Mouse (Mus musculus) hindbrain, embryonic 15.5 days (tissue): Measurements from ENCODE around the gene Pnpla6. TPM values are rescaled to one million over a fixed set of nuclear protein-coding genes. Genes with fewer than 3 reads are reported as not detected.

Experiments used
- ATAC-seq: fragments of 200-750 bp; cut with Nextera tagmentation; 2 replicates; pipeline ENCODE4 v1.8.0; 2017; ENCODE audit warnings: low read depth, moderate number of reproducible peaks, moderate TSS enrichment; ENCODE audit not compliant: low FRiP score
- H3K27ac ChIP-seq: fragments of 300-500 bp; sonication (generic); replicated peaks from 2 replicates; pipeline ENCODE4 v1.5.1; 2015; ENCODE audit warnings: mild to moderate bottlenecking, inconsistent platforms
- H3K27me3 ChIP-seq: fragments of 300-500 bp; sonication (generic); 2 replicates; pipeline ENCODE4 v1.6.1; 2015; ENCODE audit warnings: control low read depth, inconsistent platforms
- H3K36me3 ChIP-seq: fragments of 300-500 bp; sonication (generic); 2 replicates; pipeline ENCODE4 v1.6.1; 2015; ENCODE audit warnings: control low read depth, inconsistent platforms
- H3K4me1 ChIP-seq: fragments of 300-500 bp; sonication (generic); replicated peaks from 2 replicates; pipeline ENCODE4 v1.6.1; 2015; ENCODE audit warnings: control low read depth, inconsistent platforms
- H3K4me2 ChIP-seq: fragments of 300-500 bp; sonication (generic); 2 replicates; pipeline ENCODE4 v1.6.1; 2015; ENCODE audit warnings: moderate library complexity, mild to moderate bottlenecking, inconsistent platforms
- H3K4me3 ChIP-seq: fragments of 300-500 bp; sonication (generic); 2 replicates; pipeline ENCODE4 v1.5.1; 2015; ENCODE audit warnings: mild to moderate bottlenecking, inconsistent platforms
- H3K9ac ChIP-seq: fragments of 300-500 bp; sonication (generic); 2 replicates; pipeline ENCODE4 v1.6.1; 2015; ENCODE audit warnings: inconsistent platforms
- H3K9me3 ChIP-seq: fragments of 300-500 bp; sonication (generic); 2 replicates; pipeline ENCODE4 v1.6.1; 2016; ENCODE audit warnings: control low read depth, inconsistent platforms
- WGBS: fragments of 180-500 bp; shearing (Covaris S2); methylation state at CpG from one replicate; pipeline ENCODE4 v1.1.7; 2015; 5-methylcytosine and 5-hydroxymethylcytosine counted together
- polyA plus RNA-seq: library from polyadenylated mRNA; unstranded; fragments of >200 nt; fragmentation: Nextera tagmentation; extraction: Ambion mirVana; gene quantifications from 2 replicates; pipeline ENCODE4 v1.2.1, GENCODE M21; 2015

Pnpla6 gene
- polyA plus RNA-seq = 45.2 and 47.6 TPM in 2 replicates

DNA sequence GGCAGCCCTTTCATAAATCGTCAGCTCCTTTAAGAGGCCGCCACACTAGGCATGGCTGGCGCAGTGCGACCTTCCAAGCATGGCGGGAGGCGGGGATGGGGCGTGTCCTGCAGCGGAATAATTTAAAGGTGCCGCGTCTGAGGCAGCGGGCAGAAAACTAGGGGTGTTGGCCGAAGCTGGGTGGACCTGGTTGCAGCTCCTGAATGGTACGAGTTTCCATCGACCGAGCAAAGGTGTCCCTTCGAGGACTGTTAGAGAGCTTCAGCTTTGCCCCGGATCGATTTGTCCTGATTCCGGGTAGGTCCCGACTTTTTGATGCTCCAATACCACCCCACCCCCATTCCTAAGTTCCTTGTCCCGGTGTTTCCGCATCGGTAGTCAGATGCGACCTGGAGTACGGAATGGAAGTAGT lies at the start of gene Pnpla6:
TSS of gene Pnpla6 (plus strand) at position 125 of the 412 bp plus-strand sequence.
- peak; percentile 72 for ATAC-seq
- WGBS = under 1% methylated on average over 25 of the region's 25 CpGs
- H3K4me1 ChIP-seq = peaks cover 21% of the 10 kb centered on the region
- H3K27ac ChIP-seq = peak within 1 kb of the TSS; percentile 82
- peak within 1 kb of the TSS; percentile 91 for H3K4me2 ChIP-seq
- peak within 1 kb of the TSS; percentile 75 for H3K9ac ChIP-seq
- H3K4me3 ChIP-seq = peak within 1 kb of the TSS; percentile 57
- no peaks in the 10 kb centered on the region for H3K27me3 ChIP-seq
- H3K36me3 ChIP-seq = peaks cover 29% of the 10 kb centered on the region
- H3K9me3 ChIP-seq = no peaks in the 10 kb centered on the region

DNA sequence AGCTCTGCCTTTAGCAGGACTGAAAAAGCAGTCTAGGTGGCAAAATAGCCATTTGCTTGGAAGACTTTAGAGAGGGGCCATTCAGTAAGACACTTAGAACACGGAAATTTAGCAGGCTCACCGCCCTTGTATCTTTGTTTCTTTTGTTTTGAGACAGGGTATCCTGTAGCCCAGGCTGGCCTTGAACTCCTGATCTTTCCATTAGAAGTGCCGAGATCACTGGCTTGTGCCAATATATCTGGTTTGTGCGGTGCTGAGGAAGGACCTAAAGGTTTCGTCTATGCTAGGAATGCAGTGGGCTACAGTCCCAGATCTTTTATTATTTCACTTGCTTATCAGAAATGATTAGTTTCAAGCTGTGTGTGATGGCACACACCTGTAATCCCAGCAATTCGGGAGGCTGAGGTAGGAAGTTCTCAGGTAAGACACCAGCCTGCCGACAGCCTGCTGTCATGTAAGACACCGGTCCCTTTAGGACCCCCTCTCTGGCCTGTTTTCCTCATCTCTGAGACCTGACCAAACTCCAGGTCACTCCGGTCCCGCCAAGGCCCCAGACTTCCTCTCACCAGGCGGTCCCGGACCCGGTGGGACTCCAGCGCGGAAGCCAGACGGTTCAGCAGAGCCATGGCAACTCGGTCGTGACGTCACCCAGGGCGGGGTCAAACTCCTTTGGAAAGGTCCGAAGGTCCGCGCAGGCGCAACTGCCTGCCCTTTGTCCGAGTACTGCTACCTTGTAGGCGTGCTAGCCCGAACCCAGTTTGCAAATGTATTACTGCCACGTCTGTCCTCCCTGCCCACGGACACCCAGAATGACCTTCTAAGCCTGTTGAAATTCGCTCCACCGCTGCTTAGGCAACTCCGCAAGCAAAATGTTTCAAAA lies 47.9 kb upstream of the Pnpla6 start, which contains the start of gene Pex11g:
TSS of gene Pex11g (minus strand) at position 675 of the 880 bp plus-strand sequence.
- Histone ChIP-seq H3K27me3 (no peaks in the 10 kb centered on the region), H3K4me3 (peak within 1 kb of the TSS; percentile 43), H3K4me2 (peak within 1 kb of the TSS; percentile 62), H3K27ac (peak within 1 kb of the TSS; percentile 72), H3K36me3 (no peaks in the 10 kb centered on the region), H3K9me3 (no peaks in the 10 kb centered on the region), H3K4me1 (peaks cover 5% of the 10 kb centered on the region), H3K9ac (peak within 1 kb of the TSS; percentile 36)
- ATAC-seq = peak; percentile 95
- 7% methylated on average over 32 of the region's 32 CpGs for WGBS

DNA sequence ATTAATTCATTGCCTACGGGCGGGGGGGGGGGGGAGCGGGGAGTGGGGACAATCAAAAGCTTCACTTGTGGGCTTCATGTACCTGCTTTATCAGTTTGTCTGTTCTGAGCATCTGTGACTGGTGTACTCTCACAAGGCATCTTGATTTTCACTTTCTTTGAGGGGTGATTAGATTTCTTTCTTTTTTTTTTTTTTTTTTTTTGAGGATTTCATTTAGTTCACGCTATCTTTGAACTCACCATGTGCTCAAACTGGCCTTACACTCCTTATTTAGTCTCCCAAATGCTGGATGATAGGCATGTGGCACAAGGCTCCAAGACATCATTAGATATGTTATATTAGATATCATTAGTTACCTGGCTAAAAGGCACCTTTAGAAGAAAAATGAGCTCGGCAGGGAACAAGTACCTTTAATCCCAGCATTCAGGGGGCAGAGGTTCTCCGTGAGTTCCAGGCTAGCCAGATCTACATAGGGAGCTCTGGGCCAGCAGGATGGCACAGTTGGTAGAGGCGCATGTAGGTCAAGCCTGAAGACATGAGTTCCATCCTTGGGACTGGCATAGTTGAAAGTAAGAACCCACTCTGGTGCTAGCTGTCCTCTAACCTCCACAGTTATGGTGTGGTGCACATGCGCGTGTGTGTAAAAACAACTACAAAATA lies 47.2 kb upstream of the Pnpla6 start:
- peak overlapping the region; percentile 62 for H3K4me2 ChIP-seq
- H3K9me3 ChIP-seq = no peaks in the 10 kb centered on the region
- peaks cover 5% of the 10 kb centered on the region for H3K4me1 ChIP-seq
- ATAC-seq = peak; percentile 24; the same call in 1 of the 2 replicates
- 49% methylated on average over 9 of the region's 9 CpGs for WGBS
- no peaks in the 10 kb centered on the region for H3K36me3 ChIP-seq
- no peaks in the 10 kb centered on the region for H3K27me3 ChIP-seq
- peak overlapping the region; percentile 36 for H3K9ac ChIP-seq
- H3K27ac ChIP-seq = peak overlapping the region; percentile 72
- peak overlapping the region; percentile 43 for H3K4me3 ChIP-seq

DNA sequence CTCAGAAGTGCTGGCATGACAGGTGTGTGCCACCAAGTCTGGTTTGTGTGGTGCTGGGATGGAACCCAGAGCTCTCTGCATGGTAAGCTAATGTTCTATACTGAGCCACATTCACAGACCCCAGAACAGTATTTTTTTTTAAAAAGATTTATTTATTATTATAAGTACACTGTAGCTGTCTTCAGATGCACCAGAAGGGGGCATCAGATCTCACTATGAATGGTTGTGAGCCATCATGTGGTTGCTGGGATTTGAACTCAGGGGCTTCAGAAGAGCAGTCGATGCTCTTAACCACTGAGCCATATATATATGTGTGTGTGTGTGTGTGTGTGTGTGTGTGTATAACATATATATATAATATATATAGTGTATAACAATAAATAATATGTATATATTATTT lies 46.3 kb upstream of the Pnpla6 start:
- no peak overlapping the region for H3K27ac ChIP-seq
- H3K9ac ChIP-seq = no peak overlapping the region
- WGBS = 88% methylated on average over 1 of the region's 1 CpGs
- H3K4me3 ChIP-seq = no peak overlapping the region
- no peaks in the 10 kb centered on the region for H3K27me3 ChIP-seq
- no peak for ATAC-seq
- no peak overlapping the region for H3K4me2 ChIP-seq
- no peaks in the 10 kb centered on the region for H3K9me3 ChIP-seq
- peaks cover 5% of the 10 kb centered on the region for H3K4me1 ChIP-seq
- H3K36me3 ChIP-seq = no peaks in the 10 kb centered on the region

DNA sequence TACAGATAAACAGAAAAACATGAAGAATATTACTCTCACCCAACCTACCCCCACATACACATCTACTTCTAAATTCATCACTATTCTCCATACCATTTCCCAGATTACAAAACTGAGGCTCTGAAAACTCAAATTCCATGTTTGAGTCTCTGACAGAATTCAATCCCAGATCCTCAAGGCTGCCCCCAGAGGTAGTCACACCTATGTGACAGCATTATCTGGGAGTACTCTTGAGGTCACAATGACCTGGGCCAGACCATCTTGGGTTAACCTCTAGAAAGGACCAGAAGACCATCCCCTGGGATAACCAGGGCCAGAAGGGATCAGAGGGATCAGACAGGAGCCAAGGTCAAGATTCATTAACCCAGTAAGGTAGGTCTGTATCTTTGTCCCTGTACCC lies 44.6 kb upstream of the Pnpla6 start, which contains the start of gene Tex45:
TSS of gene Tex45 (plus strand) at position 301 of the 400 bp plus-strand sequence.
- no peak within 1 kb of the TSS for H3K4me2 ChIP-seq
- no peak within 1 kb of the TSS for H3K9ac ChIP-seq
- H3K9me3 ChIP-seq = no peaks in the 10 kb centered on the region
- H3K27ac ChIP-seq = no peak within 1 kb of the TSS
- peaks cover 5% of the 10 kb centered on the region for H3K4me1 ChIP-seq
- no peaks in the 10 kb centered on the region for H3K27me3 ChIP-seq
- no peak within 1 kb of the TSS for H3K4me3 ChIP-seq
- no peak for ATAC-seq
- no peaks in the 10 kb centered on the region for H3K36me3 ChIP-seq

DNA sequence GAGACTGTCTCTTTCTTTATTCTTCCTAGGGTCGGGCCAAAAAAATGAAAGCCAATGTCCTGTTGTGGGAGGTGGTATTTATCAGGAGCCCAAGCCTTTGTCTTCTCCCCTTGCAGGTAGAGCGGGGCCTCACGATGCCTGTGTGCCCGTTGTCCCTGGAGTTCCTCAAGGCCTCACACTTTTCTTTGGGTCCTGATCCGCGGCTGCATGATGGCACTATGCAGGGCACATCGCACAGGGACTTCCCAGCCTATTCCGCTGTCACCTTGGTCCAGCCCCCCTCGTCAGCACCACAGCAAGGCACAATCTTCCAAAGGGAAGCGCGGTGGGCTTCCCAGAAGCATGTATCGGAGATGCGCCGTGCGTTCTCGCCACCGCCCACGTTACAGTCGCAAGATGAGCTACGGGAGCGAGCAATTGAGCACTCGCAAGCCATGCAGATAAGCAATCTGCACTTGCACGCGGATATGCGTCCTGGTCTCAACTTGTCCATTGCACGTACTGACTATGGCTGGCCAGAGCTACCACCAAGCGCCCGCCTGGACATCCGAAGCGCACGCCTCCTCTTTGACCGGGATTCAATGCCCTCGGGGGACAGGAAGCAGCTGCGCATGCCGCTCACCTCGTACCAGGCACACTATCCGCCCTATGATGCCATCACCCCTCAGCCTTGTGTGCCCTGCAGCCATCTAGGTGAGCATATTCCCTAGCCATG lies 39.3 kb upstream of the Pnpla6 start:
- Histone ChIP-seq H3K4me1 (no peaks in the 10 kb centered on the region), H3K9me3 (no peaks in the 10 kb centered on the region), H3K36me3 (no peaks in the 10 kb centered on the region), H3K4me2 (peak overlapping the region; percentile 53), H3K27me3 (no peaks in the 10 kb centered on the region), H3K27ac (no peak overlapping the region), H3K9ac (peak overlapping the region; percentile 15), H3K4me3 (peak overlapping the region; percentile 28)
- 33% methylated on average over 37 of the region's 37 CpGs for WGBS
- ATAC-seq = peak; percentile 46

DNA sequence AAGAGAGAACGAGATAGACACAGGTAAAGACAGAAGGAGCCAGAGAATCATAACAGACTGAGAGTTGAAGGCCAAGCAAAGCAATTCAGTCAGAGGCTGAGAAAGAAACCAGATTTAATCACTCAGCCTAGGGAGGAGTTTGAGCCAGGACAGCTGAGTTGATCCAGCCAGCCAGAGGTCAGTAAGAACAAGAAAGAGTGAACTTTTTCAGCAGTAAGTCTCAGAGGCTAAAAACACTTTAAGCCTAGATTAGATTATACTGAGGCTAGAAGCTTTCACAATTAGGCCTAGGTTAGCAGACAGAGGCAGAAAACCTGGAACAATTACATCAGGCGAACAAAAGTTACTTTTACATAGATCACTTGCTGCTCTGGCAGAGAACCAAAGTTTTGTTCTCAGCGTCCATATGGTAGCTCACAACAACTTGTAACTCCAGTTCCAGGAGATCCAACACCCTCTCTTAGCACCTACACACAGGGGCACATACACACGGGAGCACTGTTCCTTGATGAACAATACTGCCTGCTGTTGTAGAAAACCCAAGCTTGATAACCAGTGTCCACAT lies 34.9 kb upstream of the Pnpla6 start:
- Histone ChIP-seq H3K4me3 (no peak overlapping the region), H3K4me2 (no peak overlapping the region), H3K4me1 (no peaks in the 10 kb centered on the region), H3K9me3 (no peaks in the 10 kb centered on the region), H3K9ac (no peak overlapping the region), H3K27ac (no peak overlapping the region), H3K36me3 (no peaks in the 10 kb centered on the region), H3K27me3 (no peaks in the 10 kb centered on the region)
- WGBS = 89% methylated on average over 4 of the region's 4 CpGs
- no peak for ATAC-seq

DNA sequence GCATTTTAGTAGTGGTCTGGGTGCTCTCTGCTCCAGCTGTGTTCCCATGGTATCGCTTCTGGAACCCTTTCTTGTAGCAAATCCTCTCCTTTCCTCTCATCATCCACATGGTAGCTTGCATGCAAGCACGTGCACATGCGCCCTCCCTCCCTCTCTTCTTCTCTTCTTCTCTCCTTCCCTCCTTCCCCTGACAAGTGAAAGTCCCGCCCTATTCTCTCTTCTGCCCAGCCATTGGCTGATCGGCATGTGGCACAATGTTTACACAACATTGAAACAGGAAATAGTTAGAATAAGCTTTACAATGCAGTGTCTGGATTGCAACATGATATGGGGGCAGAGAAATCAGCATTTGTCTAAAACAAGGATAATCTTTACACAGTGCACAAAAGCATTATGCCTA lies 33.6 kb upstream of the Pnpla6 start:
- WGBS = 67% methylated on average over 5 of the region's 5 CpGs
- Histone ChIP-seq H3K9ac (no peak overlapping the region), H3K27me3 (no peaks in the 10 kb centered on the region), H3K36me3 (no peaks in the 10 kb centered on the region), H3K4me2 (no peak overlapping the region), H3K4me3 (no peak overlapping the region), H3K4me1 (no peaks in the 10 kb centered on the region), H3K9me3 (no peaks in the 10 kb centered on the region), H3K27ac (no peak overlapping the region)
- no peak for ATAC-seq

DNA sequence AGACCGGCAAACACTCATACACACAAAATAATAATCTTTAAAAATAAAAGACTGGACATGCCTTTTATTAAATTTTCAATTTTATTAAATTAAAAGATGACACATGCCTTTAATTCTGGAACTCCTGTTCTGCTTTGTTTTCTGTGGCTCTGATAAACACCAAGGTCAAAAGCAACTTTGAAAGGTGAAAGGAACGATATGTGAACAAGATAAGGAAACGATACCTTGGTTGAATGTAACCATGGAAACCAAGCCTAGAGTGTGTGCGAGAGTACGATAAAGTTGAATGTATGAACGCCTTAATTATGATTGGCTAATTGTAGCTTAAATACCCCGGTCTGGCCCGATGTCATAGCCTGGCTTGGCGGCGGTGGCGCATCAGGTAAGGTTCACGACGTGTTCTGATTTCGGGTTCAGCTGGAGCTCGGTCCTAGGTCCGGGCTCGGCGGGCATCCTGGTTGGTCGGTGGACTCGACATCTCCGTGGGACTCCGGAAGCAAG lies 32.9 kb upstream of the Pnpla6 start:
- no peak overlapping the region for H3K9ac ChIP-seq
- no peak for ATAC-seq
- H3K27me3 ChIP-seq = no peaks in the 10 kb centered on the region
- H3K4me1 ChIP-seq = no peaks in the 10 kb centered on the region
- H3K9me3 ChIP-seq = no peaks in the 10 kb centered on the region
- H3K4me3 ChIP-seq = no peak overlapping the region
- WGBS = 89% methylated on average over 22 of the region's 22 CpGs
- H3K36me3 ChIP-seq = no peaks in the 10 kb centered on the region
- no peak overlapping the region for H3K4me2 ChIP-seq
- H3K27ac ChIP-seq = no peak overlapping the region

DNA sequence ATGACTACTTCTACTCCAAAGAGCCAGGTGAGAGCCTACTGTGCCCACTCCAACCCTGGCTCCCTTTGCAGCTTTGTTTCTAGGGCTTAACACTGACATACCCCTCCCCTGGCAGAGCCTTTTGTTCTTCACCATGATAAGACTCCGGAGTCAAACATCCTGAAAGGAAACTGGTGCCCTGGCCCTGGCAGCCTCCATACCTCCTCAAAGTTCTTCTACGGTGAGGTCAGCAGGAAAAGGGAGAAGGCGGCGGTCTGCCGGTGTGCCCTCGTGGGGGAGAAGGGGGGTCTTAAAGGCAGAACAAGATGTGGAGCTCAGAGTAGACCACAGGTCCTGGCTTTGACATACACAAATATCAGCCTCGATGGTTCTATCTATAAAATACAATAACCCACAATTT lies 31.6 kb upstream of the Pnpla6 start:
- 83% methylated on average over 7 of the region's 7 CpGs for WGBS
- H3K27ac ChIP-seq = no peak overlapping the region
- no peak overlapping the region for H3K9ac ChIP-seq
- no peak for ATAC-seq
- H3K9me3 ChIP-seq = no peaks in the 10 kb centered on the region
- no peak overlapping the region for H3K4me3 ChIP-seq
- no peak overlapping the region for H3K4me2 ChIP-seq
- H3K4me1 ChIP-seq = no peaks in the 10 kb centered on the region
- no peaks in the 10 kb centered on the region for H3K36me3 ChIP-seq
- H3K27me3 ChIP-seq = no peaks in the 10 kb centered on the region

DNA sequence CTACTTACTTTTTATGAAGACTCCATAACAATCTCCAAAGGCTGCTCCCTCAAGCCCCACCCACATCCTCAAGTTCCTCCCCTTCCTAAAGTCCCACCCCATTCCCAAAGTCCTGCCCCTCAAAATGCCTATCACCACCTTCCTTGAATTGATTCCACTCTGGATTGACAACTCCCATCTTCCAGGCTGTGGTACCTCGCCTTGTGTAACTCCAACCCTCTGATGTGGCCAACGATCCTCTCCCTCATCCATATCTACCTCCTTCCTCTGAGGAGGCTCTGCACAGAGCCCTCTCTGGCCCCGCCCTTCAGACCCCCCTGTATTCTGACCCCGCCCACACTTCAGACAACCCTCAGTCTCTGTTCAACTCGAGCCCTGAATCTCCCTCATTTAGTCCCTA lies 30.0 kb upstream of the Pnpla6 start:
- Histone ChIP-seq H3K36me3 (no peaks in the 10 kb centered on the region), H3K9ac (no peak overlapping the region), H3K4me3 (no peak overlapping the region), H3K27me3 (no peaks in the 10 kb centered on the region), H3K9me3 (no peaks in the 10 kb centered on the region), H3K4me1 (no peaks in the 10 kb centered on the region), H3K4me2 (no peak overlapping the region), H3K27ac (no peak overlapping the region)
- WGBS = 24% methylated on average over 5 of the region's 5 CpGs
- ATAC-seq = peak; percentile 52; the same call in 1 of the 2 replicates
